Mouse (Mus musculus) thymus, adult 2 months (tissue): ENCODE results near the gene Gng10.

Experiments used
- CTCF ChIP-seq: fragments of 200-500 bp; IDR thresholded peaks from 2 replicates; pipeline ENCODE4 v1.5.1; 2012; ENCODE audit warnings: mild to moderate bottlenecking, control low read depth, low read length, moderate library complexity, borderline replicate concordance; ENCODE audit not compliant: control insufficient read depth, poor library complexity, insufficient read depth; ENCODE audit errors: extremely low read depth
- POLR2A ChIP-seq: fragments of 200-500 bp; IDR thresholded peaks from 2 replicates; pipeline ENCODE4 v1.6.1; 2012; ENCODE audit warnings: mild to moderate bottlenecking, low read length, control low read depth, moderate library complexity; ENCODE audit not compliant: control insufficient read depth, poor library complexity, insufficient read depth; ENCODE audit errors: extremely low read depth

GRCm38 (mm10) chr4:59002948-59003805 is 31.7 kb upstream of the Gng10 start, which contains the start of gene Gm20503:
- TF ChIP-seq CTCF: peak; percentile 59; the same call in 1 of the 2 replicates
- peak; percentile 73 for TF ChIP-seq POLR2A
